Mouse (Mus musculus): Measurements from ENCODE around the gene Slc35b4.

The Slc35b4 gene

DNA sequence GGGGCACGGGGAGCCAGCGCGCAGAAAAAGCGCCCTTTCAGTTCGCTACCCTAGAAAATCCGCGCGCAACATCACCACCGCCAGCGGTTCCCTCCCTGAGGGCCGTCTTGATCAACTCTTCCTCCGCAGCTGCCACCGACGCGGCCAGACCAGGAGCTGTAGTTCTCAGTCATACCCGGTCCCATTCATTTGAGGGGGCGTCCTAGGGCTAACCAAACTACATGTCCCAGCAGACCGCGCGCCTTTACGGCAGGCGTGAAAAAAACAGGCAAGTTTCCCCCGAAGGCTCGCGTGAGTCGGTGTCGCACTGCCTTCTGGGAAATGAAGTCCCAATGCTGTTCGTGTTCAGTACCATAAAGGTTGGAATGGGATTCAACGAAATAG lies at the start of gene Slc35b4:
Slc35b4 (minus strand) TSS at position 248 of the 384 bp plus-strand sequence.
- peak; percentile 99 for DNase-seq (ENCODE audit: low read depth, low spot score)

- DNase-seq (ENCODE audit: low read depth, low spot score) = peak; percentile 57
Observed at GRCm38 (mm10) chr6:34225004-34225599, 48.2 kb upstream of the Slc35b4 start.

- no peak for DNase-seq (ENCODE audit: low read depth, low spot score)
Observed at GRCm38 (mm10) chr6:34216450-34217319, 39.8 kb upstream of the Slc35b4 start.

- no peak for DNase-seq (ENCODE audit: low read depth, low spot score)
Observed at GRCm38 (mm10) chr6:34205754-34206153, 28.8 kb upstream of the Slc35b4 start.

- DNase-seq (ENCODE audit: low read depth, low spot score) = peak; percentile 53
Observed at GRCm38 (mm10) chr6:34204971-34205572, 28.2 kb upstream of the Slc35b4 start.

- DNase-seq (ENCODE audit: low read depth, low spot score) = no peak
Observed at GRCm38 (mm10) chr6:34203503-34203902, 26.6 kb upstream of the Slc35b4 start.

GRCm38 (mm10) chr6:34194981-34195380 lies 18.1 kb upstream of the Slc35b4 start:
- DNase-seq (ENCODE audit: low read depth, low spot score) = peak; percentile 57

GRCm38 (mm10) chr6:34193708-34194475 lies 17.0 kb upstream of the Slc35b4 start:
- peak; percentile 87 for DNase-seq (ENCODE audit: low read depth, low spot score)

- peak; percentile 99 for DNase-seq (ENCODE audit: low read depth, low spot score)
Observed at GRCm38 (mm10) chr6:34191401-34191800, 14.5 kb upstream of the Slc35b4 start.

DNA sequence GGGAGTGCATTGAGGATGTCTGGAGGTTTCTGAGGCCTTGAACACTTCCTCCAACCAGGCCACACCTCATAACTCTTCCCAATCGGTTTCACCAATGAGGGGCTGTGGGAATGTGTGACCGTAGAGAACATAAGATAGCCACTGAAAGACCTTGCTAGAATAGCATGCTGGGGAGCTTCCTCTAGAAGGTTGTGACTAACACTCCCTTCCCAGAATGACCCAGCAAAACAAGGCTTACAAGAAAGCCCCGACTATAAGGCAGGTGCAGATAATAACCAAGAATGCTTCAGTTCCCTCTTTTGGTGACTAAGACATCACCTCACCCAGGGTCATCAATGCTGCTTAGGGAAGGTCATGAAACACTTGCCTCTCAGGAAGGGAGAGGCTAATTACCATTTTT lies 12.6 kb upstream of the Slc35b4 start:
- peak; percentile 98 for DNase-seq (ENCODE audit: low read depth, low spot score)

DNA sequence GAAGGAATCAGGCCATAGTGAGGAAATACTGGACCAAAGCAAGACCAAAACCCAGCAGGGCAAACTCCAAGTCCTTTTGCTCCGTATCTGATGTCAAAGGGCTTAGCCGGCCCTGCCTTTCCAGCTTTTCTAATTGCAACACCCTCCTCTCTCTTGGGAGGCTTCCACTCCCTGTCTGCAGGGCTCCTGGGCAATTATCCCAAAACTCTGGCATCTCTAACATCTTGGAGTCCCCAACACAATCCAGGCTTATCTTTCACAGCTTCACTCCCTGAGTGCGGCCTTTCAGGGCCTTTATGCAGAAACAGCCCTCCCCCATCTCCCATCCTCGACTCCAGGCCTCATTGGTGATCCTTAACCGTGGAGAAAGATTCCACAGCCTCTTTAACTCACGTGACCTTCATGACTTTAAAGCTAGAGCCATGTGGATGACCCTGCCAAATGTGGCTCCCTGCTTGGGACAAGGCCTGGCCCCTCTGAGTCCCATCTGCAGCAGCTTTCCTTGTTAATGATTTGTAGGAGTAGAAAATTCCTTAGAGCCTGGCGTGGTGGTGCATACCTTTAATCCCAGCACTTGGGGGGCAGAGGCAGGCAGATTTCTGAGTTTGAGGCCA lies 11.2 kb upstream of the Slc35b4 start:
- peak; percentile 98 for DNase-seq (ENCODE audit: low read depth, low spot score)

DNA sequence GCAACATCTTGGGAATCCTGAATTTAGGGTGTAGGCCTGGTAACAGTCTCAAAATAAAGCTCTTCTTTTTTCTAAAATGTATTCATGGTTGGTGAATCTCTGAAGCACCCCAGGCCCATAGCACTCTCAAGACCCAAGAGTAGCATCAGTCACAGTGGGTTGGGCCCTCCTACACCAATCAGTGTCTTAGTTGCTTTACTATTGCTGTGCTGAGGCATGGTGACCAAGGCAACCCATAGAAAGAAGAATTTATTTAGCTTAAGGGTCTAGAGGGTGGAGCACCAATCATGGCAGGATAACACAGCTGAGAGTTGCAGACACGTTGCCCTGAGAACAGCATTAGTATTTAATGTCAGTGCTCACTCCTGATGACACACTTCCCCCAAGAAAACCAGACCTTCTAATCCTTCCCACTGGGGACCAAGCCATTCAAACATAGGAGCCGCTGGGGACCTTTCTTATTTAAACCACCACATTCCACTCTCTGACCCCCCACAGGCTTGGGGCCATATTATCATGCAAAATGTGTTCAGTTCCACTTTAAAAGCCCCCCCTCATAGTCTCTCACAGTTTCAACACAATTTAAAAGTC lies 10.5 kb upstream of the Slc35b4 start:
- DNase-seq (ENCODE audit: low read depth, low spot score) = peak; percentile 100

DNA sequence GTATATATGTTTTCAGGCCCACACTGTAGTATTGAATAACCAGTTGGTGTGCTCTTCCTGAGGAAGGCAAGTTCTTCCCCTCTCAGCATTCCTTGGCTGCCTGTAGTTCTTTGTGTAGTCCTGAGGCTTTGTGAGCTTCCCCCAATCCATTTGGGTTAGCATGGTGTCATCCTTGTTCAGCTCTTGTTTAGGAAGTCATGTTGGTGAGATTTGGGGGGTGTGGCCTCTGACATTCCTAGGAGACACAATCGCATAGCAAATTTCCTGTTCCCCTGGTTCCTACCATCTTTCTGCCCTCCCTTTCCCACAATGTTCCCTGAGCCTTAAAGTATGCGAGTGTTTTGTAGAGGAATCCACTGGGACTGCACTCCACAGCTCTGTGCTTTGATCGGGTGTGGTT lies 6.4 kb upstream of the Slc35b4 start:
- peak; percentile 97 for DNase-seq (ENCODE audit: low read depth, low spot score)

DNA sequence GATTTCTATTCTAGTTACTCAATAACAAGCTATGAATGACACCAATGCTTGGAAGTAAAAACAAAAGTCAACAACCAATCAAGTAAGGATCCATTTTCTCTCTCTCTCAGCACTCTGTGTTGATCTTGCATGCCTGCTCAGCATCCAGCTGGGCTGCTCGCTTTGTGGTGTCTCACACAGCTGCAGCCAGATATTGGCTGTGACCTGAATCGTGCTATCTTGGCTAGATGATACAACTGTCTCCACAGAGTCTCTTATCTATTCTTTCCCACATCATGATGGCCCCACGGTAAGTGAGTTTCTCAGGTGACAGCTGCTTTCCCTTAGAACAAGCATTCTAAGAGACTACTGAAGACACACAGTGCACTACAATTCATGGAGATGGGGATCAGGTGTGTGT lies 5.0 kb upstream of the Slc35b4 start:
- DNase-seq (ENCODE audit: low read depth, low spot score) = no peak

- peak; percentile 87 for DNase-seq (ENCODE audit: low read depth, low spot score)
Observed at GRCm38 (mm10) chr6:34179911-34180310, 3.0 kb upstream of the Slc35b4 start.

- no peak for DNase-seq (ENCODE audit: low read depth, low spot score)
Observed at GRCm38 (mm10) chr6:34179007-34179406, 2.1 kb upstream of the Slc35b4 start.

DNA sequence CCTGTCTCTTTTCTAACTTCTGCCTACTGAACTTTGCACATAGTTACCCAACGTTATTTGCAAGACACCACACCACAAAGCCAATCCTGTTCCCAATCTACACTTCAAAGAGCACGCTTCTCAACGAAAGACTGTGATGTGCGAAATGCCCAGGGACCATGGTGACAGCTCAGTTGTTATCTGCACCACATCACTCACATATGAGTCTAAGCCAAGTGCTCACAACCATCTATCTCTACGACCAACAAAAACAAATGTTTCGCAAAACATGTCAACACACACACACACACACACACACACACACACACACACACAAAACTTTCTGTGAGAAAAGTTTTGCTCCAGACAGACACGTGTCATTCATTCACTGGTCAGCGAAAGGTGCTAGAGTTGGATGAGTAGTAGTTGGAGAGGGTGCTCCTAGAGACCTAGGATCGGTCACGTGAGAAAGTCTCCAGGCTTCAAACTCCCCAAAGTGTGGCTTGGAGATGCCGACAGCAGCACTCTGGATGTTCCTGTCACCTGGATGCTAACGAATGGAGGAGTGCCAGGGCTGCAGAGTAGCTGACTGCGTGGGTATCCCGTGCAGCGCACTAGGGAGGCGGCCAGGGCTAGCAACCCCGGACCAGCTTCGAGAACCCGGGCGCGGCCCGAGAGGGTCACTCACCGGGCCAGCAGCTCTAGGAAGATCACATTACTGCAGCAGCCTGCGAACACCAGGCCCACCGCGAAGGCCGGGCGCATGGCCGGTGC lies 624 bp downstream of the Slc35b4 start:
- peak; percentile 75 for DNase-seq (ENCODE audit: low read depth, low spot score)

- DNase-seq (ENCODE audit: low read depth, low spot score) = no peak
Observed at GRCm38 (mm10) chr6:34174715-34175114, 2.2 kb downstream of the Slc35b4 start.

DNA sequence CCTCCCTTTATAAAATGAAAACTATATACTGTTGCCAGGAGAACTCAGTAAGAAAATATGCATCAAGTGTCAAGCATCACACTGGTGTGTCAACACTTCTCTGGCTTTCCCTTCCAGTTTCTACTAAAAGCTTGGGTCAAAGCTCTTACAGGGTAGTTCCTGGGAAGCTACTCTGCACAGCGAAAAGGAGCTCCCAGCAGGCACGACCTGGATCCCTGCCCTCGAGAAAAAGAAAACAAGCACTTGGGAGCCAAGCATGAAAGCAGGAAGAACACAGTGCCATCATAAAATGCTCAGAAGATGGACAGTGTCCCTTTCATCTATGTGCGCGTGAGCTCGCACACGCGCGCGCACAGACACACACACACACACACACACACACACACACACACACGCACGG lies 3.7 kb downstream of the Slc35b4 start:
- no peak for DNase-seq (ENCODE audit: low read depth, low spot score)

DNA sequence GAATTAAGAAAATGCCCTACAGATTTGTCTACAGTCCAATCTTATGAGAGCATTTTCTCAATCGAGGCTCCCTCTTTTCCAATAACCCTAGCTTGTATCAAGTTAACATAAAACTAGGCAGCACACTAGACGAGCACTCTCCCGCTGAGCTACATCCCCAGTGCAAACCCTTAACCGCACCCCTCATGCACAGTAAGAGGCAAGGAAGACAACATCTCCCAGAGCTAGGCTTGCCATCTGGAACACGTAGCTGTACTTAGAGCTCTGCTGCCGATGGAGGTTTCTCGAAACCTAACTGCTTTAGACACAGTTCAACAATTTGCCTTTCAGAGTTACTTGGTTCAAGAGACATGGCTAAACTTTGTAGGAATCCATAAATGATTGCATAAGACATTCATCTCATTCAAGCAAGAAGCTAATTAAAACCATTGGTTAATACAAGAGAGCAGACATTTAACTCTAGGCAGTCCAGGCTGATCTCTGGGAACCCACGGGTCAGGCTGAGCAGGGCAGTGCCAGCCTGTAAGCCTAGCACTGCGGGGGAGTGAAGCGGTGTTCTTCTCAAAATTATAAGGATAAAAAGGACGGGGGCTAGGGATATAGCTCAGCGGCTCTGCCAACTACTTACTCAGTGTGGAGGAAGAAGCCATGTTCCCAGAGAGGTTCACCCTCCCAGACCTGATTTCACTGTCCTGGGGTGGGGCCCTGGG lies 5.0 kb downstream of the Slc35b4 start:
- peak; percentile 57 for DNase-seq (ENCODE audit: low read depth, low spot score)

All from R1 (cell line).